Mouse (Mus musculus): ENCODE results near the gene Adap1. TPM values are rescaled to one million over a fixed set of nuclear protein-coding genes. Genes with fewer than 3 reads are reported as not detected.
A peak's percentile ranks its signal among the peaks of the same experiment; 100 is the strongest.

Gene Adap1
- 1.7 and 1.9 TPM in 2 replicates for polyA plus RNA-seq (2015; fragmentation: Nextera tagmentation; extraction: Ambion mirVana)

GRCm38 (mm10) chr5:139325395-139325966, at the start of gene Adap1:
Adap1 (minus strand) TSS chr5:139325622.
- ATAC-seq (ENCODE audit: low read depth), result peak; percentile 83
- WGBS, result 2% methylated on average over 35 of the region's 61 CpGs

GRCm38 (mm10) chr5:139374841-139375240, 49.4 kb upstream of the Adap1 start:
- Histone ChIP-seq H3K36me3 (ENCODE audit: control insufficient read depth, insufficient read depth, low read length) (no peaks in the 10 kb centered on the region), H3K27ac (ENCODE audit: low read length) (no peak overlapping the region), H3K4me2 (ENCODE audit: low read depth, low read length) (no peak overlapping the region), H3K9me3 (ENCODE audit: control insufficient read depth, low read length) (no peaks in the 10 kb centered on the region), H3K27me3 (ENCODE audit: control insufficient read depth, insufficient read depth, low read depth, low read length) (no peaks in the 10 kb centered on the region), H3K9ac (ENCODE audit: low read length) (no peak overlapping the region), H3K4me1 (replicated peaks; ENCODE audit: control insufficient read depth, insufficient read depth, low read length) (peaks cover 52% of the 10 kb centered on the region), H3K4me3 (ENCODE audit: low read length) (no peak overlapping the region)
- WGBS, result 81% methylated on average over 2 of the region's 2 CpGs
- no peak for ATAC-seq (ENCODE audit: low read depth)

More at GRCm38 (mm10) chr5:139325395-139325966, at the start of gene Adap1:
- Histone ChIP-seq H3K4me2 (ENCODE audit: low read depth, low read length) (peak within 1 kb of the TSS; percentile 98), H3K9ac (ENCODE audit: low read length) (peak within 1 kb of the TSS; percentile 75), H3K27me3 (ENCODE audit: control insufficient read depth, insufficient read depth, low read depth, low read length) (peaks cover 23% of the 10 kb centered on the region), H3K4me1 (replicated peaks; ENCODE audit: control insufficient read depth, insufficient read depth, low read length) (peaks cover 10% of the 10 kb centered on the region), H3K4me3 (ENCODE audit: low read length) (peak within 1 kb of the TSS; percentile 71), H3K9me3 (ENCODE audit: control insufficient read depth, low read length) (no peaks in the 10 kb centered on the region), H3K27ac (ENCODE audit: low read length) (no peak within 1 kb of the TSS), H3K36me3 (ENCODE audit: control insufficient read depth, insufficient read depth, low read length) (no peaks in the 10 kb centered on the region)

DNA sequence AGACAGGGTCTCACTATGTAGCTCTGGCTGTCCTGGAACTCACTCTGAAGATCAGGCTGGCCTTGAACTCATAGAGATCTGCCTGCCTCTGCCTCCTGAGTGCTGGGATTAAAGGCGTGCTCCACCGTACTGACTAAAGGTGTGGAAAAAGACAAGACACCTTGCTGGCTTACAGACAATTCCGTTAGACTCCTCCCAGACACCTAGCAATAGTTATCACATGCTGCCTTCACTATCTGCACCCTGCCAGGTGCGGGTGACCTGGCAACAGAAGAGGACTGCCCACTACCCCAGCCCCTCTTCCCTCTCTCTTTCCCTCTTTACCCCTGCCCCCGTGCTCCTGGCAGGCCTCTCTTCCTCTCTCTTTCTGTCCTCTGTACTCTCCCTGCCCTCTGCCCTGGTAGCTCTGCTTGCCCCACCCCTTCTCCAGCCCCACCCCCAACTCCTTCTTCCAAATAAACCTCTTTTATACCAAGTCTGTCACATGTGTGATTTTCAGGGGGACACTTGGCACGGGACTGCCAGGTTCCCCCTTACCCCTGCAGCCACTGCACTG, 48.5 kb upstream of the Adap1 start:
- H3K9ac ChIP-seq (ENCODE audit: low read length), result no peak overlapping the region
- ATAC-seq (ENCODE audit: low read depth), result no peak
- no peaks in the 10 kb centered on the region for H3K36me3 ChIP-seq (ENCODE audit: control insufficient read depth, insufficient read depth, low read length)
- no peaks in the 10 kb centered on the region for H3K9me3 ChIP-seq (ENCODE audit: control insufficient read depth, low read length)
- H3K4me3 ChIP-seq (ENCODE audit: low read length), result no peak overlapping the region
- H3K4me1 ChIP-seq (replicated peaks; ENCODE audit: control insufficient read depth, insufficient read depth, low read length), result peaks cover 43% of the 10 kb centered on the region
- H3K27ac ChIP-seq (ENCODE audit: low read length), result no peak overlapping the region
- no peak overlapping the region for H3K4me2 ChIP-seq (ENCODE audit: low read depth, low read length)
- 66% methylated on average over 6 of the region's 6 CpGs for WGBS
- H3K27me3 ChIP-seq (ENCODE audit: control insufficient read depth, insufficient read depth, low read depth, low read length), result no peaks in the 10 kb centered on the region

- Histone ChIP-seq H3K9me3 (ENCODE audit: control insufficient read depth, low read length) (no peaks in the 10 kb centered on the region), H3K4me3 (ENCODE audit: low read length) (no peak overlapping the region), H3K4me1 (replicated peaks; ENCODE audit: control insufficient read depth, insufficient read depth, low read length) (peaks cover 36% of the 10 kb centered on the region), H3K4me2 (ENCODE audit: low read depth, low read length) (no peak overlapping the region), H3K27me3 (ENCODE audit: control insufficient read depth, insufficient read depth, low read depth, low read length) (no peaks in the 10 kb centered on the region), H3K36me3 (ENCODE audit: control insufficient read depth, insufficient read depth, low read length) (no peaks in the 10 kb centered on the region), H3K27ac (ENCODE audit: low read length) (no peak overlapping the region), H3K9ac (ENCODE audit: low read length) (no peak overlapping the region)
- WGBS, result 93% methylated on average over 3 of the region's 3 CpGs
- ATAC-seq (ENCODE audit: low read depth), result no peak
These were observed 47.7 kb upstream of the Adap1 start for GRCm38 (mm10) chr5:139373126-139373525.

GRCm38 (mm10) chr5:139371631-139372401, 46.4 kb upstream of the Adap1 start:
- no peaks in the 10 kb centered on the region for H3K9me3 ChIP-seq (ENCODE audit: control insufficient read depth, low read length)
- no peaks in the 10 kb centered on the region for H3K27me3 ChIP-seq (ENCODE audit: control insufficient read depth, insufficient read depth, low read depth, low read length)
- 1% methylated on average over 39 of the region's 39 CpGs for WGBS
- H3K4me1 ChIP-seq (replicated peaks; ENCODE audit: control insufficient read depth, insufficient read depth, low read length), result peaks cover 23% of the 10 kb centered on the region
- H3K27ac ChIP-seq (ENCODE audit: low read length), result peak overlapping the region; percentile 81
- no peaks in the 10 kb centered on the region for H3K36me3 ChIP-seq (ENCODE audit: control insufficient read depth, insufficient read depth, low read length)
- ATAC-seq (ENCODE audit: low read depth), result peak; percentile 96
- peak overlapping the region; percentile 97 for H3K9ac ChIP-seq (ENCODE audit: low read length)
- peak overlapping the region; percentile 94 for H3K4me2 ChIP-seq (ENCODE audit: low read depth, low read length)
- H3K4me3 ChIP-seq (ENCODE audit: low read length), result peak overlapping the region; percentile 80

- Histone ChIP-seq H3K9me3 (ENCODE audit: control insufficient read depth, low read length) (no peaks in the 10 kb centered on the region), H3K27me3 (ENCODE audit: control insufficient read depth, insufficient read depth, low read depth, low read length) (no peaks in the 10 kb centered on the region), H3K36me3 (ENCODE audit: control insufficient read depth, insufficient read depth, low read length) (no peaks in the 10 kb centered on the region), H3K4me2 (ENCODE audit: low read depth, low read length) (peak overlapping the region; percentile 94), H3K4me1 (replicated peaks; ENCODE audit: control insufficient read depth, insufficient read depth, low read length) (peaks cover 22% of the 10 kb centered on the region), H3K27ac (ENCODE audit: low read length) (no peak overlapping the region; the same call in 1 of the 2 replicates), H3K4me3 (ENCODE audit: low read length) (peak overlapping the region; percentile 80), H3K9ac (ENCODE audit: low read length) (peak overlapping the region; percentile 97)
- WGBS, result 50% methylated on average over 5 of the region's 5 CpGs
- ATAC-seq (ENCODE audit: low read depth), result no peak
These were observed 45.7 kb upstream of the Adap1 start for GRCm38 (mm10) chr5:139371118-139371517.

GRCm38 (mm10) chr5:139370336-139370735, 44.9 kb upstream of the Adap1 start:
- no peak overlapping the region for H3K4me2 ChIP-seq (ENCODE audit: low read depth, low read length)
- H3K27ac ChIP-seq (ENCODE audit: low read length), result no peak overlapping the region; the same call in 1 of the 2 replicates
- peaks cover 23% of the 10 kb centered on the region for H3K4me1 ChIP-seq (replicated peaks; ENCODE audit: control insufficient read depth, insufficient read depth, low read length)
- H3K9ac ChIP-seq (ENCODE audit: low read length), result peak overlapping the region; percentile 8; the same call in 1 of the 2 replicates
- no peaks in the 10 kb centered on the region for H3K27me3 ChIP-seq (ENCODE audit: control insufficient read depth, insufficient read depth, low read depth, low read length)
- WGBS, result 72% methylated on average over 6 of the region's 6 CpGs
- ATAC-seq (ENCODE audit: low read depth), result no peak
- no peaks in the 10 kb centered on the region for H3K36me3 ChIP-seq (ENCODE audit: control insufficient read depth, insufficient read depth, low read length)
- no peak overlapping the region for H3K4me3 ChIP-seq (ENCODE audit: low read length)
- H3K9me3 ChIP-seq (ENCODE audit: control insufficient read depth, low read length), result no peaks in the 10 kb centered on the region

- no peaks in the 10 kb centered on the region for H3K36me3 ChIP-seq (ENCODE audit: control insufficient read depth, insufficient read depth, low read length)
- H3K4me3 ChIP-seq (ENCODE audit: low read length), result no peak overlapping the region
- H3K9ac ChIP-seq (ENCODE audit: low read length), result no peak overlapping the region
- WGBS, result 85% methylated on average over 11 of the region's 11 CpGs
- no peak overlapping the region for H3K27ac ChIP-seq (ENCODE audit: low read length)
- H3K4me2 ChIP-seq (ENCODE audit: low read depth, low read length), result no peak overlapping the region
- no peaks in the 10 kb centered on the region for H3K27me3 ChIP-seq (ENCODE audit: control insufficient read depth, insufficient read depth, low read depth, low read length)
- peaks cover 25% of the 10 kb centered on the region for H3K4me1 ChIP-seq (replicated peaks; ENCODE audit: control insufficient read depth, insufficient read depth, low read length)
- ATAC-seq (ENCODE audit: low read depth), result no peak
- H3K9me3 ChIP-seq (ENCODE audit: control insufficient read depth, low read length), result no peaks in the 10 kb centered on the region
These were observed 43.4 kb upstream of the Adap1 start for GRCm38 (mm10) chr5:139368638-139369320.

All from lung, embryonic 16.5 days (tissue).